Mouse (Mus musculus) layer of hippocampus, postnatal 10 days (tissue): Measurements from ENCODE around the gene Scrt2. TPM values are rescaled to one million over a fixed set of nuclear protein-coding genes. Genes with fewer than 3 reads are reported as not detected.

Experiments used
- DNase-seq, 2 experiments: peaks; one replicate each; pipeline ENCODE4 v3.0.0; 2021; ENCODE audit warnings: low spot score in 2 of 2
- total RNA-seq, 2 experiments: library from RNA; stranded (reverse); gene quantifications; 2 replicates each; pipeline ENCODE4 v1.2.3; 2021

Gene Scrt2
- total RNA-seq, 2 experiments from 2014 or later, result 20.8 to 21.8 TPM

GRCm38 (mm10) chr2:152142571-152142970 is 61.2 kb downstream of the Scrt2 start:
- DNase-seq, result no peak

- peak in 1 of 2 experiments; percentile 48 for DNase-seq
Observed at GRCm38 (mm10) chr2:152143279-152144157, 62.2 kb downstream of the Scrt2 start, which contains the start of gene Tcf15. Gene Tcf15 (plus strand): TSS chr2:152143561.

- no peak for DNase-seq
Observed at GRCm38 (mm10) chr2:152144158-152144450, 62.8 kb downstream of the Scrt2 start.

- no peak for DNase-seq
Observed at GRCm38 (mm10) chr2:152144501-152144900, 63.2 kb downstream of the Scrt2 start.

Other genes starting within 250 kb of the Scrt2 start
- not detected for gene Rspo4, start 238.6 kb upstream of the Scrt2 start, total RNA-seq
- not detected for gene Angpt4, start 170.3 kb upstream of the Scrt2 start, total RNA-seq
- gene Fam110a, start 101.3 kb upstream of the Scrt2 start, total RNA-seq, result 10 to 100 TPM in 1 of 2 experiments, 1 to 10 TPM in 1; 9.0 to 11.1 TPM
- 1 to 10 TPM; 3.1 TPM for gene Slc52a3, start 85.0 kb upstream of the Scrt2 start, total RNA-seq
- 10 to 100 TPM; 40.4 to 43.0 TPM for gene Srxn1, start 24.0 kb downstream of the Scrt2 start, total RNA-seq
- 1 to 10 TPM; 3.0 to 3.4 TPM for gene Tcf15, start 62.0 kb downstream of the Scrt2 start, total RNA-seq
- gene Csnk2a1, start 145.3 kb downstream of the Scrt2 start, total RNA-seq, result 100 to 1,000 TPM; 112 to 127 TPM
- gene Tbc1d20, start 212.3 kb downstream of the Scrt2 start, total RNA-seq, result 10 to 100 TPM; 47.6 to 52.3 TPM